In genomic region chrX:13552288-13552687, GRCm38 (mm10) we compare ENCODE assay signal across 11 mouse cellular contexts.
"Had no signal": no experiment of that assay in that cellular context is flagged by ENCODE, and none has a peak within 500 bp of the region (broad histone marks: within the 10 kb centered on the region; RNA-seq: fewer than 3 reads in every experiment).

No protein-coding gene starts in this region.

- H3K27me3 ChIP-seq: limb, embryonic 15.5 days; liver, embryonic 12.5 days had no signal

- H3K4me1 ChIP-seq: limb, embryonic 15.5 days; midbrain, embryonic 10.5 days; neural tube, embryonic 13.5 days had no signal

- H3K36me3 ChIP-seq: limb, embryonic 15.5 days; liver, embryonic 12.5 days had no signal

- H3K9me3 ChIP-seq: limb, embryonic 15.5 days; liver, embryonic 12.5 days; midbrain, embryonic 10.5 days; neural tube, embryonic 13.5 days had no signal

- DNase-seq: kidney, adult 11 months; kidney, adult 9 months; kidney, postnatal 36 days; lung, postnatal 36 days; retina, postnatal 1 day; thymus, postnatal 36 days had no signal

- H3K4me2 ChIP-seq: limb, embryonic 15.5 days; liver, embryonic 12.5 days; neural tube, embryonic 13.5 days had no signal

- H3K4me3 ChIP-seq: limb, embryonic 15.5 days; liver, embryonic 12.5 days; midbrain, embryonic 10.5 days; neural tube, embryonic 13.5 days had no signal

- H3K9ac ChIP-seq: limb, embryonic 15.5 days; liver, embryonic 12.5 days; neural tube, embryonic 13.5 days had no signal

- H3K27ac ChIP-seq: kidney, postnatal 0 days; limb, embryonic 15.5 days; liver, embryonic 12.5 days; midbrain, embryonic 10.5 days; neural tube, embryonic 13.5 days had no signal
